In genomic region chr9:83956632-83957314, GRCm38 (mm10) we compare ENCODE assay signal across 8 mouse cellular contexts. TPM values are rescaled to one million over a fixed set of nuclear protein-coding genes. Genes with fewer than 3 reads are reported as not detected.
DNase-seq lines count a peak whose midpoint lies in the region; ATAC-seq lines count a peak whose summit lies in the region.

No protein-coding gene starts in this region.

- H3K4me1 ChIP-seq in hindbrain, embryonic 13.5 days (replicated peaks): no peaks in the 10 kb centered on the region

- 62% methylated on average over 15 of the region's 15 CpGs for WGBS in hindbrain, embryonic 13.5 days

- H3K4me2 ChIP-seq in hindbrain, embryonic 13.5 days: no peak overlapping the region

- H3K27me3 ChIP-seq in hindbrain, embryonic 13.5 days: no peaks in the 10 kb centered on the region

- H3K9me3 ChIP-seq in hindbrain, embryonic 13.5 days: no peaks in the 10 kb centered on the region

- H3K36me3 ChIP-seq in hindbrain, embryonic 13.5 days: peaks cover 5% of the 10 kb centered on the region; the same call in 1 of the 2 replicates

- DNase-seq in NIH3T3 (ENCODE audit: low read depth): peak; percentile 84
- DNase-seq in cerebellum, postnatal 10 days: peak; percentile 88 to 91
- DNase-seq in frontal cortex, postnatal 14 days (ENCODE audit: low spot score in 2 of 2): peak; percentile 67 to 88
- peak; percentile 90 to 91 for DNase-seq in layer of hippocampus, postnatal 10 days (ENCODE audit: low spot score in 2 of 2)
- DNase-seq in lung, postnatal 10 days: peak; percentile 87
- DNase-seq in ovary, postnatal 36 days (ENCODE audit: low spot score): peak; percentile 71
- peak; percentile 73 for DNase-seq in thymus, postnatal 14 days

- ATAC-seq in hindbrain, embryonic 13.5 days (ENCODE audit: low FRiP score): peak; percentile 93; the same call in 1 of the 2 replicates

- no peak overlapping the region for H3K4me3 ChIP-seq in hindbrain, embryonic 13.5 days

- H3K27ac ChIP-seq in hindbrain, embryonic 13.5 days: no peak overlapping the region

- no peak overlapping the region for H3K9ac ChIP-seq in hindbrain, embryonic 13.5 days

RNA-seq across cellular contexts. Expression of gene Bckdhb, which starts 31.8 kb away (rescaled TPM):
- 27.2 and 32.5 TPM in 2 replicates for polyA plus RNA-seq in hindbrain, embryonic 13.5 days (2015; fragmentation: Nextera tagmentation; extraction: Ambion mirVana)
- total RNA-seq in layer of hippocampus, postnatal 10 days (2021): 10 to 100 TPM; 30.0 to 30.8 TPM
